Mouse (Mus musculus): ENCODE measurements at regions not wholly inside any gene's neighbourhood (a gene's known extent, or its start where the extent isn't known, plus 50 kb on each side); places are given as distances from the start of the nearest gene placed in this dataset.

- 54% methylated on average over 8 of the region's 8 CpGs for WGBS
- Histone ChIP-seq H3K27ac (peak overlapping the region; percentile 71; the same call in 1 of the 2 replicates), H3K9me3 (replicated peaks) (no peaks in the 10 kb centered on the region), H3K4me3 (no peak overlapping the region), H3K36me3 (no peaks in the 10 kb centered on the region), H3K27me3 (ENCODE audit: low read depth, poor library complexity, severe bottlenecking) (peaks cover 55% of the 10 kb centered on the region), H3K4me1 (peaks cover 52% of the 10 kb centered on the region)
- no peak for DNase-seq (ENCODE audit: low spot score)
Observed at GRCm38 (mm10) chr13:51918108-51918507, 71.6 kb downstream of the Gadd45g start.

GRCm38 (mm10) chr13:51918781-51919170, 72.3 kb downstream of the Gadd45g start:
- peak; percentile 54 for DNase-seq (ENCODE audit: low spot score)
- Histone ChIP-seq H3K4me3 (no peak overlapping the region), H3K36me3 (no peaks in the 10 kb centered on the region), H3K9me3 (replicated peaks) (no peaks in the 10 kb centered on the region), H3K27ac (peak overlapping the region; percentile 71), H3K4me1 (peaks cover 52% of the 10 kb centered on the region), H3K27me3 (ENCODE audit: low read depth, poor library complexity, severe bottlenecking) (peaks cover 49% of the 10 kb centered on the region)
- 11% methylated on average over 10 of the region's 10 CpGs for WGBS

GRCm38 (mm10) chr13:51919171-51919793, 72.8 kb downstream of the Gadd45g start:
- DNase-seq (ENCODE audit: low spot score), result peak; percentile 49
- no peaks in the 10 kb centered on the region for H3K9me3 ChIP-seq (replicated peaks)
- WGBS, result 7% methylated on average over 14 of the region's 14 CpGs
- H3K27ac ChIP-seq, result peak overlapping the region; percentile 87
- H3K36me3 ChIP-seq, result no peaks in the 10 kb centered on the region
- peaks cover 48% of the 10 kb centered on the region for H3K27me3 ChIP-seq (ENCODE audit: low read depth, poor library complexity, severe bottlenecking)
- H3K4me1 ChIP-seq, result peaks cover 57% of the 10 kb centered on the region
- H3K4me3 ChIP-seq, result no peak overlapping the region

- Histone ChIP-seq H3K4me1 (peaks cover 58% of the 10 kb centered on the region), H3K4me3 (no peak overlapping the region), H3K9me3 (replicated peaks) (no peaks in the 10 kb centered on the region), H3K27me3 (ENCODE audit: low read depth, poor library complexity, severe bottlenecking) (peaks cover 48% of the 10 kb centered on the region), H3K36me3 (no peaks in the 10 kb centered on the region), H3K27ac (peak overlapping the region; percentile 87)
- no peak for DNase-seq (ENCODE audit: low spot score)
- WGBS, result 35% methylated on average over 3 of the region's 3 CpGs
Observed at GRCm38 (mm10) chr13:51919937-51920336, 73.5 kb downstream of the Gadd45g start.

GRCm38 (mm10) chr13:51920511-51921351, 74.3 kb downstream of the Gadd45g start:
- H3K36me3 ChIP-seq, result no peaks in the 10 kb centered on the region
- no peaks in the 10 kb centered on the region for H3K9me3 ChIP-seq (replicated peaks)
- H3K4me3 ChIP-seq, result peak overlapping the region; percentile 22
- peaks cover 46% of the 10 kb centered on the region for H3K27me3 ChIP-seq (ENCODE audit: low read depth, poor library complexity, severe bottlenecking)
- DNase-seq (ENCODE audit: low spot score), result peak; percentile 73
- peak overlapping the region; percentile 87 for H3K27ac ChIP-seq
- H3K4me1 ChIP-seq, result peaks cover 58% of the 10 kb centered on the region
- 5% methylated on average over 15 of the region's 15 CpGs for WGBS

GRCm38 (mm10) chr13:51921550-51921949, 75.1 kb downstream of the Gadd45g start:
- Histone ChIP-seq H3K27ac (peak overlapping the region; percentile 87), H3K36me3 (no peaks in the 10 kb centered on the region), H3K4me1 (peaks cover 58% of the 10 kb centered on the region), H3K27me3 (ENCODE audit: low read depth, poor library complexity, severe bottlenecking) (peaks cover 37% of the 10 kb centered on the region), H3K9me3 (replicated peaks) (no peaks in the 10 kb centered on the region), H3K4me3 (no peak overlapping the region)
- 47% methylated on average over 5 of the region's 5 CpGs for WGBS
- DNase-seq (ENCODE audit: low spot score), result no peak

- peaks cover 24% of the 10 kb centered on the region for H3K4me1 ChIP-seq
- peak overlapping the region; percentile 3; the same call in 1 of the 2 replicates for H3K27ac ChIP-seq
- WGBS, result 63% methylated on average over 10 of the region's 10 CpGs
- no peak for DNase-seq (ENCODE audit: low spot score)
- H3K9me3 ChIP-seq (replicated peaks), result no peaks in the 10 kb centered on the region
- H3K27me3 ChIP-seq (ENCODE audit: low read depth, poor library complexity, severe bottlenecking), result peaks cover 11% of the 10 kb centered on the region; the same call in 1 of the 2 replicates
- H3K4me3 ChIP-seq, result no peak overlapping the region
- no peaks in the 10 kb centered on the region for H3K36me3 ChIP-seq
Observed at GRCm38 (mm10) chr13:51926764-51927163, 80.3 kb downstream of the Gadd45g start.

- H3K4me1 ChIP-seq, result peaks cover 16% of the 10 kb centered on the region
- no peak for DNase-seq (ENCODE audit: low spot score)
- no peak overlapping the region for H3K27ac ChIP-seq
- no peaks in the 10 kb centered on the region for H3K9me3 ChIP-seq (replicated peaks)
- H3K27me3 ChIP-seq (ENCODE audit: low read depth, poor library complexity, severe bottlenecking), result peaks cover 13% of the 10 kb centered on the region; the same call in 1 of the 2 replicates
- WGBS, result 71% methylated on average over 2 of the region's 2 CpGs
- H3K36me3 ChIP-seq, result no peaks in the 10 kb centered on the region
- no peak overlapping the region for H3K4me3 ChIP-seq
Observed at GRCm38 (mm10) chr13:51929730-51930129, 83.3 kb downstream of the Gadd45g start.

GRCm38 (mm10) chr13:51930301-51930747, 83.8 kb downstream of the Gadd45g start:
- H3K27me3 ChIP-seq (ENCODE audit: low read depth, poor library complexity, severe bottlenecking), result peaks cover 13% of the 10 kb centered on the region; the same call in 1 of the 2 replicates
- whole genome bisulfite sequencing, result 61% methylated on average over 6 of the region's 6 CpGs
- no peak overlapping the region for H3K27ac ChIP-seq

GRCm38 (mm10) chr13:51930931-51931330, 84.5 kb downstream of the Gadd45g start:
- no peaks in the 10 kb centered on the region for H3K9me3 ChIP-seq (replicated peaks)
- no peak for DNase-seq (ENCODE audit: low spot score)
- peaks cover 16% of the 10 kb centered on the region for H3K4me1 ChIP-seq
- no peak overlapping the region for H3K27ac ChIP-seq
- H3K27me3 ChIP-seq (ENCODE audit: low read depth, poor library complexity, severe bottlenecking), result peaks cover 13% of the 10 kb centered on the region; the same call in 1 of the 2 replicates
- H3K36me3 ChIP-seq, result no peaks in the 10 kb centered on the region
- WGBS, result 83% methylated on average over 3 of the region's 3 CpGs
- H3K4me3 ChIP-seq, result no peak overlapping the region

More at GRCm38 (mm10) chr13:51930301-51930747, 83.8 kb downstream of the Gadd45g start:
- H3K4me3 ChIP-seq, result no peak overlapping the region
- H3K36me3 ChIP-seq, result no peaks in the 10 kb centered on the region
- H3K9me3 ChIP-seq (replicated peaks), result no peaks in the 10 kb centered on the region
- no peak for DNase-seq (ENCODE audit: low spot score)
- peaks cover 16% of the 10 kb centered on the region for H3K4me1 ChIP-seq

- Histone ChIP-seq H3K9me3 (replicated peaks) (no peaks in the 10 kb centered on the region), H3K36me3 (no peaks in the 10 kb centered on the region), H3K27ac (no peak overlapping the region), H3K4me1 (peaks cover 18% of the 10 kb centered on the region), H3K4me3 (no peak overlapping the region), H3K27me3 (ENCODE audit: low read depth, poor library complexity, severe bottlenecking) (peaks cover 4% of the 10 kb centered on the region; the same call in 1 of the 2 replicates)
- WGBS, result 87% methylated on average over 10 of the region's 10 CpGs
- DNase-seq (ENCODE audit: low spot score), result no peak
Observed at GRCm38 (mm10) chr13:51935827-51936226, 89.3 kb downstream of the Gadd45g start.

GRCm38 (mm10) chr13:51936441-51936840, 90.0 kb downstream of the Gadd45g start:
- Histone ChIP-seq H3K4me1 (peaks cover 18% of the 10 kb centered on the region), H3K27me3 (ENCODE audit: low read depth, poor library complexity, severe bottlenecking) (peaks cover 4% of the 10 kb centered on the region; the same call in 1 of the 2 replicates), H3K4me3 (no peak overlapping the region), H3K9me3 (replicated peaks) (no peaks in the 10 kb centered on the region), H3K27ac (no peak overlapping the region), H3K36me3 (no peaks in the 10 kb centered on the region)
- 90% methylated on average over 5 of the region's 5 CpGs for WGBS
- DNase-seq (ENCODE audit: low spot score), result no peak

- Histone ChIP-seq H3K4me3 (no peak overlapping the region), H3K27ac (no peak overlapping the region), H3K36me3 (no peaks in the 10 kb centered on the region), H3K9me3 (replicated peaks) (no peaks in the 10 kb centered on the region), H3K4me1 (peaks cover 18% of the 10 kb centered on the region), H3K27me3 (ENCODE audit: low read depth, poor library complexity, severe bottlenecking) (no peaks in the 10 kb centered on the region)
- 32% methylated on average over 7 of the region's 7 CpGs for WGBS
- no peak for DNase-seq (ENCODE audit: low spot score)
Observed at GRCm38 (mm10) chr13:51937898-51938297, 91.4 kb downstream of the Gadd45g start.
